Mouse (Mus musculus): ENCODE data around the gene Sema6c. TPM values are rescaled to one million over a fixed set of nuclear protein-coding genes. Genes with fewer than 3 reads are reported as not detected.
"Not testable (repeated sequence)": the region's sequence is repeated elsewhere in the genome, so short reads cannot be mapped to it uniquely, and the experiment has no call there.

Sema6c gene
- total RNA-seq, 2 experiments from 2014 or later = 48.6 to 52.6 TPM

DNA sequence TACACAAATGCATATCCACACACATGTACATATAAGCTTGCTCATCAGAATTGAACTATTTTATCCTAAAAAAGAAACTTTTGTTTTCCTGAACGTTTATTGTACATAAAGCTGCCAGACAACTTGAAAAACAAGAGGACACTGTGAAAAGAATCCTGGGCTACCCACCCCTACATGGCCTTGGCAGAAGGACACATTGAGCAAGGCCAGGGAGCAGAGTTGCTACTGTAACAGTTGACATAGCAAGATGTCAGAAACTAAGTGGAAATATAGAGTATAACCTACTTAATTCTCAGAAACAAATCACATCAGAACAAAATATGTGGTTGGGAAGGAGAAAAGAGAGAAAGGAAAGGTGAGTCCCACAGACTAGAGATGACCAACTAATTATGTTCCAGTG, 21.6 kb downstream of the Sema6c start:
- no peak for DNase-seq (ENCODE audit: low spot score in 2 of 2)

DNA sequence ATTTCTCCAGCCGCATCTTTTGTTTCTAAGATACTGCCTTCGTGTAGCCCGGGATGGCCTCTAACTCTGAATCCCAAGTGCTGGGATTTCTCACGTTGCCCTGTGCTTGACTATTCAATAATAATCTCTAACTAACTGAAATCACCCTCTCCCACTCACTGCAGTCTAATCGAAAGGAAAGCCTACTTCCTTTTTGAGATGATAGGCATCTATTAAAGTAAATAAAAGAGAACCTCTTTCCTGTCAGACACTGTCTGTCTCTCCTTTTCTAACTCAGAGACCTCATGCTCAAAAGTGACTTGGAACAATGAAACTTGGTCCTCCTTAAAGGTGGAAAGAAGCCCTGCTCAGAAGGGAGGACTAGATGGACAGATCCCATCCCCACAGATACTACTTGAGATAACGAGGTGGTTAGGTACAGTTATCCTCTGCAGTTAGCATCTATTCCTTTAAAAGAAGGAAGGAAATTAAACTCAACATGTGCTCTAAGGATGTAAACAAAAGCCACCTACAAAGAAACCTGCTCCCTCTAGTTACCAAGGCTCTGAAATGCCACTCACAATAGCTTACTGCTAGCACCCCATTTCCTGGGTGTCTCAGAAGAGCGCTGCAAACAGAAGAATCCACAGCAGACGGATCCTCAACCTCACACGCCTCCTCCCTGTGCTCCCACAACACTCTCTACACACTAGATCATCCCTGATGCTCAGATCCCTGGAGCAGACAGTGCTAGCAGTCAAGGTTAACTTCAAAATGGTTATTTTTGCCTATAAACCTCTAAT, 24.7 kb downstream of the Sema6c start:
- DNase-seq (ENCODE audit: low spot score in 2 of 2) = no peak

DNA sequence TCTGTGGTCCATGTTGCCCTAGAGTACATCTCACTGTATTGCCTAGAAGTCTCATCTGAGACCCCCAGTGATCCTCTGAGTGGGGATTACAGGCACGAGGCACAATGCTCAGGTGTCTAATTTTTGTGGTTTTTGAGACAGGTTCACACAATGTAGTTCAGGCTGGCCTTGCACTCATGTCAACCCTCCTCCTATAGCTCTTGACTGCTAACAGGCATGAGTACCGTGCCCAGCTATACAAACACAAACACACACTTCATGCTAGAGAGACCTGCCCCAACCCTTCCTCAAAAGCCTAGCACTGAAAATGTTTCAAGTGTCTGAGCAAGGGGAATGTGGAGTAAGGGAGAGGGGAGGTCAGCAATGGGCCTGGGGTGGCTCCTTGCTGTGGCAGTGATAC, 25.8 kb downstream of the Sema6c start:
- no peak for DNase-seq (ENCODE audit: low spot score in 2 of 2)

DNA sequence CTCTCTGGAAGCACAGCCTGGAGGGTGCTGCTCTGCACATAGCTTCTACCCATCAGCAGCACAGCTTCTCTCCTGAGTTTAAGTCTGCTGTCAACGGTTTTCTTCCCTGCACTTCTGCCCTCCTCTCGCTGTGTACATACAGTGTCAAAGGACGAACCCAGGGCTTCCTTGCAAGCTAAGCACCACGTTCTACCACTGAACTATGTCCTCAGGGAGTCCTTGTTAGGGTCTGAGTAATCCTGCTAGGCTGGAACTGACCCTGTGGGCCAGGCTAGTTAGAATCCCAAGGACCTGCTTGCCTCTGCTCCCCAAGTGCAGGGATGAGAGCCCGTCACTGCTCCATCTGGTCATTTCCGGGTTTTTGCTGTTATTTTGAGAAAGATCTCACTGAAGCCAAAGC, 26.6 kb downstream of the Sema6c start:
- DNase-seq (ENCODE audit: low spot score in 2 of 2) = no peak

DNA sequence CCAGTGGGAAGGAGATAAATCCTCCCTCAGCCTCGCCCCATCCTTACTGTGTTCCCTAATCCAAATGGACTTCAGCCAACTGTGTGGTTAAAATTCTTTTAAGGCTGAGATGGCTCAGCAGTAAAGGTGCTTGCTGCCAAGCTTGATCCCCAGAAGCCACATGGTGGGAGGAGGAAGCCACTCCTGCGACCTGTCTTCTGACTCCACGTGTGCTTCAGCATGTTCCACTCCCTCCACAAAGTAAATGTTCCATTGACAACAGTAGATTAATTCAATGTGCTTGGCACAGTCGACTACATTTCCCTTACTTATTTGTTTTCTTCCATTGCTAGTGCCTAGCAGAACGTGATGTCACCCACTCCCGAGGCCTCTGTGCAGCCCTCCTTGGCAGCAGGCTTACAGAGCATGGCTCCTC, 34.5 kb downstream of the Sema6c start:
- DNase-seq (ENCODE audit: low spot score in 2 of 2) = no peak

DNA sequence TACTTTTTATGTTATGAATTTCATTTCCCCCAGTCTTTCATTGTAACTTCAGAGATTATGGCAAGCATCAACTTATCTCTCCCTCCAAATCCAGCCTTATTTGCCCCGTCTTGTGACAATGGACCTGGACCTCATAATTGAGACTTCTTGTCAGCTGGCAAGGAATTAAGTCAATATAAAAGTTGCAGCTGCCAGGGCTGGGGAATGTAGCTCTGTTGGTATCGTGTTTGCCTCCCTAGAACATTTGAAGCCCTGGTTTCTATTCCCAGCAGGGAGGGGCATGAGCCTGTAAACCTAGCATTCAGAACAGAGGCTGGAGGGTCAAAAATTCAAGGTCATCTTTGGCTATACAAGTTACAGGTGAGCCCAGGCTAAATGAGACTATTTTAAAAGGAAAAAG, 35.5 kb downstream of the Sema6c start:
- DNase-seq (ENCODE audit: low spot score in 2 of 2) = no peak

DNA sequence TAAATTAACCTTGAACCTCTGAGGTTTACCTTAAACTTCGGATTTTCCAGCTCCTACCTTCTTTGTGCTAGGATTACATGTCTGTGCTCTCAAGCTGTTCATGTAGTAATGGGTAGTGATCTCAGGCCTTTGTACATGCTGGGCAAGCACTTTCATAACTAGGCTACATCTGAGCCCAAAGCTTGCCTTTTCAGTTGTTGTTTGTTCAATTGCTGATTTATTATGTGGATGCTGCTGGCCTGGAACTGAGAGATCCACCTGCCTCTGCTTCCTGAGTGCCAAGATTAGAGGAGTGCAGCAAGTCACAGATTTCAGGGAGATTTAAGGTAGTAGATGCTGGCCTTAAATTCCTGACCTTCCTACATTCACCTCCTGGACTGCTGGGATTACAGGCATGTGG, 38.8 kb downstream of the Sema6c start:
- no peak for DNase-seq (ENCODE audit: low spot score in 2 of 2)

DNA sequence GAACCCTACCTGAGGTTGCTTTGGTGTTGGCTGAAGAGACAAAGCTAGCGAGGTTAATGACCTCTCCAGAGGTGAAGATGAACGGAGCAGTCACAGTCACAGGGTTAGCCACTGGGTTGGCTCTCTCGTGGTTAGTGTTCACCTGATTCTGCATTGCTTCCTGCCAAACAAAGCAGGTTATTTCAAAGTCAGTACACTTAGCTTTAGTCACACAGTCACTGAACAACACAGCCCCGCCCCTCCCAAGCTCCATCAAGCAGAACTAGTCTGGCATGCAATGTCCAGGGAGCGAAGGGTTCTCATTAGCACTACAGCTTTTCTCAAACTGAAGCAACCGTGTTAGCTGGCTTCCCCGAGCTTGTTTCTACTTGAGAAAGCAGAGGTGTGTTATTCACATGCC, 39.9 kb downstream of the Sema6c start:
- no peak for DNase-seq (ENCODE audit: low spot score in 2 of 2)

DNA sequence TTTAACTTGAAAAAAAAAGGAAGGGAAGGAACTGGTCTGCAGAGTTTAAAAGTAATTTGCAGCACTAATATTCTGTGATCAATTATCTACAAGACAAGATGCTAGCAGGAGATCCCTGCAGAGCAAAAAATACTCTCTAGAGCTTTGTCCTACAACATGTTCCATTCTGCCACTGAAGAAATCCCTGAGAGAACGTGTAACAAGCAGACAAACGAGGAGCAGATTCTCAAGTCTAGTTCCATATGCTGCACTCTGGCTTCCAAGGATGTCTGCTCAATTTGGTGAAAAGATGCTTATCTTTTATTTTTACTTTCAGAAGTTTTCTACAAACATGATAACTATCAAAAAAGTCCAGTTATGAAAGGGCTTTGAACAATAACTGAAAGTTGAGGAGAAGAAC, 40.3 kb downstream of the Sema6c start:
- DNase-seq (ENCODE audit: low spot score in 2 of 2) = peak in 1 of 2 experiments; percentile 50

DNA sequence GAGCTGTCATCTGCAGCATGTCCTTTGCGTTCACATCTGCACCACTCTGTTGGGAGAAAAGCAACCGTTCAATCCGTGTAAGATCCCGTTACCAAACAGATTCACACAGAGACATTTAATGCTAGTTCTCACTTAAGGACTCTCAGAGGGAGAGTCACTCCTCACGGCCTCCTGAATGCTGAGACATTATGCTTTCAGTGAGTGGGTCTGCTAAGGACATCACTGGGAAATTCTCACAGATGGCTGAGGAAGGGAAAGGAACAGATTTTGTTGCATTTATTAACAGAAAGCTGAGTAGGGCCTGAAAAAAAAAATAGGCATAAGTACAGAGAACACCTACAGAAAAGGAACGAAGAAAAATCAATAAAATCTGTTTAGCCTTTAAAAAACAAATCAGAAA, 43.6 kb downstream of the Sema6c start:
- peak in 1 of 2 experiments; percentile 63 for DNase-seq (ENCODE audit: low spot score in 2 of 2)

DNA sequence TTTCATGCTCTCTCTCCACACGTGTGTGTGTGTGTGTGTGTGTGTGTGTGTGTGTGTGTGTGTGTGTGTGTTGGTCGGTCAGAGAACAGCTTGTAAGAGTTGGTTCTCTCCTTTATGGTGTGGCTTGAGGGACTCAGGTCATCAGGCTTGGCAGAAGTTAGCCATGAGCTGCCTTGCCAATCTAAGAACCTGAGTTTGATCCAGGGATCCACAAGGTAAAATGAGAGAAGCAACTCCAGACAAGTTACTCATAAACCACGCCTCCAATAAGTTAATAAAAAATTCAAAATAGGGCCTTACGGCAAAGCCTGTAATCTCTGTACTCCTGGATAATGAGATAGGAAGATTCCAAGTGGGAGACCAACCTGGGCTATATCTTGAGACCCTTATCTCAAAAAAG, 48.0 kb downstream of the Sema6c start:
- DNase-seq (ENCODE audit: low spot score in 2 of 2) = no peak

DNA sequence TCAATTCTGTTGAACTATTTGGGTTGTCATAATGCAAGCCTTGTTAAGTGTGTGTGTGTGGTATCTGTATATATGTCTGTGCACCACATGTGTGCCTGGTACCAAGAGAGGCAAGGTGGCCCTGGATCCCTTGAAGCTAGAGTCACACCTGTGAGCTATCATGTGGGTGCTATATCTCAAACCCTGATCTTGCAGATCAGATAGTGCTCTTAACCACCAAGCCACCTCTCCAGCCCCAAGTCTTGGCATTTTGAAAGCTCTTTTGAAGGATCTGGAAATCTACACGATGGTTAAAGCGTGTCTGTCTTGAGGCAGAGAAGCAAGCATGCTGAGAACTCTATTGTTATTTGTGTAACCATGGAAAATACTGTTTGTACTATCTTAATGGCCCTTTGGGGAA, 50.3 kb downstream of the Sema6c start:
- DNase-seq (ENCODE audit: low spot score in 2 of 2) = no peak

DNA sequence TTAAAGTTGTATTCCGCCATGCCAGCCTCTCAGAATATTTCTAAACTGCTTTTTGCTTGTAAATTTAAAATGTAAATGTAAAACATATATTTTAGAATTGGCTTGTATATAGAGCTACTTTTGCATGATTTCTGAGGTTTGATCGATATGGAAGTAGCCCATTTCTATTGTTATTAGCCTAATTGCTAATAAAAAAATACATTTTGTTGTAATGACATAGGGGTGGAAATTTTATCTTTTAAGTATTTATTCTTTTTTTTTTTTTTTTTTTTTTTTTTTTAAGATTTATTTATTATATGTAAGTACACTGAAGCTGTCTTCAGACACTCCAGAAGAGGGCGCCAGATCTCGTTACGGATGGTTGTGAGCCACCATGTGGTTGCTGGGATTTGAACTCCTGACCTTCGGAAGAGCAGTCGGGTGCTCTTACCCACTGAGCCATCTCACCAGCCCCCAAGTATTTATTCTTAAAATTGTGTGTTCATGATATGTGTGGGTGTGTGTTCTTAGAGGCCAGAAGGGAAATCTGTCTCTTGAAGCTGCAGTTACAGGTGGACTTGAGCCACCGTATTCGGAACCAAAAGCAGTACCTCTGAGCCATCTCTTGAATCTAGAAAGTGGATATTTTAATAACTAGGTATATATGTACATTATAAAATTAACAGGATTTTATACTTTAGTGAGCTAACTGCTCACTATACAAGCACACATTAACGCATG, 52.8 kb downstream of the Sema6c start:
- not testable (repeated sequence) for DNase-seq (ENCODE audit: low spot score in 2 of 2)

DNA sequence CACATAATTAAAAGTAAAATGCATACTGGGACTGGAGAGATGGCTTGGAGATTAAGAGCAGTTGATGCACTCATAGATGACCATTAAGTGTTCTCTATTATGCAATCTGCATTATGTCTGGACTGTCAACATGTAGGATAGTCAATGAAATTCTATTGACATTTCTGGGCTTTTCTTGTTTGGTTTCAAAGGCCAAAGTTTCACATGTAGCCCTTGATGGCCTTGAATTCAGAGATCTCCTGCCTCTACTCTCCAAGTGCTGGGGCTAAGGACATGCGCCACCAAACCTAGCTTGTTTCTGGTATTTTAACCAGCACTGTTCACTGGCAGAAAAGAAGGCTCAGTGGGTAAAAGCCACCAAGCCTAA, 53.3 kb downstream of the Sema6c start:
- DNase-seq (ENCODE audit: low spot score in 2 of 2) = no peak

DNA sequence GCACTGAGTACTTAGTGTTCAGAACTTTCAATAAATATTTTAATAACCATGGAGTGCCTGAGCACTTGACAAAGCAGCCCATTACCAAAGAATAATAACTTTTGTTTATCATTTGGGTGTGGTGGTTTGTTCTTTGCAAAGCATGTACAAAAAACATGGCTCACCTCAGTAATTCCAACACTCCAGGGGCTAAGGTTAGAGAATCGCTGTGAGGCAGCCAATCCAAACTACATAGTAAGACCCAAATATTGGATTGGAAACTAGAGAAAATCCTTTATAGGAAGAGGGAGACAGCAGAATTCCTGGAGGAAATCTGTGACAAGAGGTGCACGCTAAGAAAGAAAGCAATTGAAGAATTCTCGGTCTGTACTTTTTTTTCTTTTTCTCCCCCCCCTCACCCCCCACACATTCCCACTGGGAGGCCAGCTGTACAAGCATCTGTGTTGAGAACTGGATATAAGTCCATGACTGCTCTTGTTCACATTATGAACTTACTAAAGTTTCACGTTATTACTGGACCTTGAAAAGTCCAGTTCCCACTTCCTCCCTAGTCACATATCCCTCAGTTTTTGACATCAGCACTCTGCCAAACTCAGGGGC, 56.5 kb downstream of the Sema6c start:
- no peak for DNase-seq (ENCODE audit: low spot score in 2 of 2)

DNA sequence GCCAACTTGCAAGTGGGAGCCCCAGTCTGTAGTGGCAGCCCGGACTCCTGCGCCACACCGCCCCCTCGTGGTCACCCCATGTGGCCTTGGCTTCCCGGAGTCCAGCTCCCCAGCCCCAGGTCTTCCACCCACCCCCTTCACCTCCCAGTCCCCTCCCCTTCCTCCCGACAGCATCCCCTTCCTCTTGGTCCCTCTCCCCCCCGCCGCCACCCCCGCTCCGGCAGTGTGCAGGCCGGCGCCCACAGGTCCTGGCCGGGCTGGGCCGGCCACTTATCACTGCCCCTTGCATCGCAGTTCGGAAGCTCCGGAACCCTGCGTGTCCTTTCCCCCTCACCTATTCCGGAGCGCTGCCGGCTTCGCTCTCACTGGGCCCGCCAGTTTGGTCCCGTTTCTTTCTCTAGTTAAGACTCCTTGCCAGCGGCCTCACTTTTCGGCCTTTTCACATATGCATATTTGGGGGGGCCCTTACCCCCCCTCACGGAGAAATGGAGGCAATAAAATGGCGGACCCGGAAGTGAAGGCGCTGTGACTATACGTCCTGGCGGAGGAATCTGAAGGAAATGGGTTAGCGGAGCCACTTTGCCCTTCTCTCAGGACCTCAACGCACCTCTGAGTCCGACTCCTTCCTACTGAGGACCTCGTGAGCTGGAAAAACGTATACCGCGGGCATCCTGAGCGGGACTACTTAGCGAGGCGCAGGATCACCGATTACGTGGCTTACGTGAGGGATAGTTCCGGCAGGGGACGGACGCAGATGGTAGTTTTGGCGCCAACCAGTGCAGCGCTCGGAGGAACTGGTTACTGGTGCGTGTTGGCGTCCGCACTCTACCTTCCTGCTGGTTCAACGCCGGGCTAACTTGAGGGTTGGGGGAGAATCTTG, 57.2 kb downstream of the Sema6c start, which contains the start of gene Gabpb2:
Gene Gabpb2, minus strand, starts transcription at position 662 of the 880 bp plus-strand sequence.
- DNase-seq (ENCODE audit: low spot score in 2 of 2) = peak; percentile 92

DNA sequence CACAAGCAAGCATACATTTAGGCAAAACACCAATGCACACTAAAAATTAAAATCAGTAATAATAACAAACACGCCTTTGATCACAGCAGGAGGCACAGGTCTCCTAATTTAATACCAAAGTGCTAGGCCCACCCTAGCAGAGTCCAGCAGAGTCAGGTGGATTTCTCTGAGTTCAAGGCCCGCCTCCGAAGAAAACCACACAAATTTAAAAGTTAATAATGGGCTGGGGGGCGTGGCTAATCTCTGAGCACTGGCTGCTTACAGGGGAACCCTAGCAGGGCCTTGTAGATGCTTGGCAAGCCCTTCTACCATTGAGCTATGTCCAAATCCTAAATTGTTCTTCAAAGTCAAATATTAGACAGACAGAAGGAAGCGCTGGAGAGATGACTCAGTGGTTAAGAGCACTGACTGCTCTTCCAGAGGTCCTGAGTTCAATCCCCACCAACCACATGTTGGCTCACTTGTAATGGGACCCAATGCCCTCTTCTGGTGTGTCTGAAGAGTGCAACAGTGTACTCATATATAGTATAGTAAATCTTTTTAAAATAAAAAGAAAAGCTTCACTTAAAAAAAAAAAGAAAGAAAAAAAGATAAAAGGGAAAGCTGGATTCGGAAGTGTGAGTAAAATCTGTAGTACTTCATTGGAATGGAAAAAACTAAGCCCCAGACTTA, 58.3 kb downstream of the Sema6c start:
- no peak for DNase-seq (ENCODE audit: low spot score in 2 of 2)

DNA sequence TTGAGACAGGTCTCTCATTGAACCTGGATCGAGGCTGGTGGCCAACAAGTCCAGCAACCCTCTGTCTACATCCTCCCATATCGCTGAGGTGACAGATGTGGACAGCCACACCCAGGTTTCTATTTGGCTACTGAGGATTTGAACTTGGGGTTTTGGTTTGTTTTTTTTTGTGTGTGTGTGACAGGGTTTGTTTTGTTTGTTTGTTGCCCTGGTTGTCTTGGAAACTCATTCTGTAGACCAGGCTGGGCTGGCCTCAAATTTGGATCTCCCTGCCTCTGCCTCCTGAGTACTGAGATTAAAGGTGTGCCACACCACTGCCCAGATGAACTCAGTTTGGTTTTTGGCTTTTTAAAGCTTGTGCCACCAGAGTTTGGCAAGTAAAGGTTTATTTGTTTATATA, 62.8 kb downstream of the Sema6c start:
- DNase-seq (ENCODE audit: low spot score in 2 of 2) = no peak

Data from layer of hippocampus, postnatal 14 days (tissue).